Mouse (Mus musculus): Measurements from ENCODE around the gene Arf6. TPM values are rescaled to one million over a fixed set of nuclear protein-coding genes. Genes with fewer than 3 reads are reported as not detected.

Arf6 gene
- polyA plus RNA-seq (2012; rRNA removed; ENCODE audit: low replicate concordance), result 69.2 and 273 TPM in 2 replicates

GRCm38 (mm10) chr12:69371854-69372671 is at the start of gene Arf6, which contains the start of gene Gm9887:
Arf6 (plus strand) TSS chr12:69372150.
Gm9887 (minus strand) TSS chr12:69372458.

GRCm38 (mm10) chr12:69356546-69357299 is 15.2 kb upstream of the Arf6 start, which contains the start of gene Nemf:
Nemf (minus strand) TSS chr12:69357165.

Other genes with a start within 250 kb of the Arf6 start
- gene Rps29, start 213.0 kb upstream of the Arf6 start, polyA plus RNA-seq (2012; rRNA removed; ENCODE audit: low replicate concordance), result 1,350 and 1,796 TPM in 2 replicates
- gene Lrr1, start 203.3 kb upstream of the Arf6 start, polyA plus RNA-seq (2012; rRNA removed; ENCODE audit: low replicate concordance), result 0.11 and 1.0 TPM in 2 replicates
- 59.4 and 77.1 TPM in 2 replicates for gene Rpl36al, start 188.1 kb upstream of the Arf6 start, polyA plus RNA-seq (2012; rRNA removed; ENCODE audit: low replicate concordance)
- 14.8 and 22.5 TPM in 2 replicates for gene Mgat2, start 188.0 kb upstream of the Arf6 start, polyA plus RNA-seq (2012; rRNA removed; ENCODE audit: low replicate concordance)
- 2.9 and 3.3 TPM in 2 replicates for gene Gm49383, start 175.0 kb upstream of the Arf6 start, polyA plus RNA-seq (2012; rRNA removed; ENCODE audit: low replicate concordance)
- gene Dnaaf2, start 173.7 kb upstream of the Arf6 start, polyA plus RNA-seq (2012; rRNA removed; ENCODE audit: low replicate concordance), result 0.93 and 0.97 TPM in 2 replicates
- gene Gm49384, start 167.9 kb upstream of the Arf6 start, polyA plus RNA-seq (2012; rRNA removed; ENCODE audit: low replicate concordance), result 0.16 TPM in 1 of 2 replicates, not detected in the other
- gene Pole2, start 144.0 kb upstream of the Arf6 start, polyA plus RNA-seq (2012; rRNA removed; ENCODE audit: low replicate concordance), result 2.3 and 5.6 TPM in 2 replicates
- 1.5 and 4.8 TPM in 2 replicates for gene Klhdc1, start 131.0 kb upstream of the Arf6 start, polyA plus RNA-seq (2012; rRNA removed; ENCODE audit: low replicate concordance)
- 35.6 and 52.1 TPM in 2 replicates for gene Klhdc2, start 75.5 kb upstream of the Arf6 start, polyA plus RNA-seq (2012; rRNA removed; ENCODE audit: low replicate concordance)
- 2.2 and 6.0 TPM in 2 replicates for gene Nemf, start 15.0 kb upstream of the Arf6 start, polyA plus RNA-seq (2012; rRNA removed; ENCODE audit: low replicate concordance)
- gene Gm9887, start 308 bp downstream of the Arf6 start, polyA plus RNA-seq (2012; rRNA removed; ENCODE audit: low replicate concordance), result 1.3 and 6.8 TPM in 2 replicates
- gene Vcpkmt, start 210.9 kb downstream of the Arf6 start, polyA plus RNA-seq (2012; rRNA removed; ENCODE audit: low replicate concordance), result 5.0 and 5.3 TPM in 2 replicates